Mouse (Mus musculus) layer of hippocampus, adult 9-11 months (tissue): ENCODE results near the gene Sstr4.

Source experiments
- DNase-seq: peaks from one replicate; pipeline ENCODE4 v3.0.0; 2022

Gene Sstr4

GRCm38 (mm10) chr2:148432346-148432745 is 37.2 kb downstream of the Sstr4 start:
- DNase-seq = no peak

- DNase-seq = no peak
These were observed 41.1 kb downstream of the Sstr4 start for GRCm38 (mm10) chr2:148436285-148436684.

- no peak for DNase-seq
These were observed 44.6 kb downstream of the Sstr4 start for GRCm38 (mm10) chr2:148439691-148440276.

- DNase-seq = no peak
These were observed 46.3 kb downstream of the Sstr4 start for GRCm38 (mm10) chr2:148441421-148441820.

GRCm38 (mm10) chr2:148442172-148442571 is 47.0 kb downstream of the Sstr4 start:
- DNase-seq = no peak

- DNase-seq = no peak
These were observed 47.6 kb downstream of the Sstr4 start for GRCm38 (mm10) chr2:148442710-148443109.

- DNase-seq = no peak
These were observed 48.3 kb downstream of the Sstr4 start, which contains the start of gene Cd93 for GRCm38 (mm10) chr2:148443249-148443958. Cd93 (minus strand) TSS chr2:148443563.

GRCm38 (mm10) chr2:148444472-148444871 is 49.3 kb downstream of the Sstr4 start:
- no peak for DNase-seq

- DNase-seq = no peak
These were observed 50.5 kb downstream of the Sstr4 start for GRCm38 (mm10) chr2:148445616-148446015.
